Mouse (Mus musculus) liver, embryonic 16.5 days (tissue): Measurements from ENCODE around the gene Tmem115. TPM values are rescaled to one million over a fixed set of nuclear protein-coding genes. Genes with fewer than 3 reads are reported as not detected.
"Not testable (repeated sequence)": the region's sequence is repeated elsewhere in the genome, so short reads cannot be mapped to it uniquely, and the experiment has no call there.

ENCODE experiments used
- ATAC-seq: fragments of 200-750 bp; cut with Nextera tagmentation; 2 replicates; pipeline ENCODE4 v1.8.0; 2017; ENCODE audit warnings: low read depth, mild to moderate bottlenecking, moderate number of reproducible peaks, moderate library complexity
- H3K27ac ChIP-seq: fragments of 300-500 bp; sonication (generic); 2 replicates; pipeline ENCODE4 v1.5.1; 2014; ENCODE audit warnings: mild to moderate bottlenecking, low read length
- H3K27me3 ChIP-seq: fragments of 300-500 bp; sonication (generic); 2 replicates; pipeline ENCODE4 v1.6.1; 2014; ENCODE audit warnings: low read depth, low read length, mixed read lengths; ENCODE audit not compliant: control insufficient read depth, insufficient read depth
- H3K36me3 ChIP-seq: fragments of 300-500 bp; sonication (generic); 2 replicates; pipeline ENCODE4 v1.6.1; 2014; ENCODE audit warnings: mild to moderate bottlenecking; ENCODE audit not compliant: control insufficient read depth, insufficient read depth
- H3K4me1 ChIP-seq: fragments of 300-500 bp; sonication (generic); 2 replicates; pipeline ENCODE4 v1.6.1; 2014; ENCODE audit warnings: low read depth, low read length, mixed read lengths; ENCODE audit not compliant: control insufficient read depth
- H3K4me2 ChIP-seq: fragments of 300-500 bp; sonication (generic); 2 replicates; pipeline ENCODE4 v1.6.1; 2014; ENCODE audit warnings: low read depth, low read length, mixed read lengths
- H3K4me3 ChIP-seq: fragments of 300-500 bp; sonication (generic); 2 replicates; pipeline ENCODE4 v1.5.1; 2014; ENCODE audit warnings: low read depth, mild to moderate bottlenecking, low read length
- H3K9ac ChIP-seq: fragments of 300-500 bp; sonication (generic); 2 replicates; pipeline ENCODE4 v1.6.1; 2014; ENCODE audit warnings: low read depth, low read length
- H3K9me3 ChIP-seq: fragments of 300-500 bp; sonication (generic); replicated peaks from 2 replicates; pipeline ENCODE4 v1.6.1; 2016; ENCODE audit warnings: low read length; ENCODE audit not compliant: control insufficient read depth
- WGBS: fragments of 180-500 bp; shearing (Covaris S2); extraction: QIAGEN DNeasy Blood & Tissue Kit; methylation state at CpG from one replicate; pipeline ENCODE4 v1.1.7; 2014; ENCODE audit not compliant: insufficient replicate concordance; 5-methylcytosine and 5-hydroxymethylcytosine counted together
- polyA plus RNA-seq: library from polyadenylated mRNA; unstranded; fragments of >200 nt; fragmentation: Nextera tagmentation; extraction: Ambion mirVana; gene quantifications from 2 replicates; pipeline ENCODE4 v1.2.1, GENCODE M21; 2015

Tmem115 gene
- polyA plus RNA-seq, 1 experiment from 2014 or later, result 14.3 TPM

- H3K36me3 ChIP-seq, result peaks cover 35% of the 10 kb centered on the region
- H3K9me3 ChIP-seq, result no peaks in the 10 kb centered on the region
- H3K4me3 ChIP-seq, result peak within 1 kb of the TSS; percentile 92
- H3K27me3 ChIP-seq, result no peaks in the 10 kb centered on the region
- peak within 1 kb of the TSS; percentile 87 for H3K4me2 ChIP-seq
- under 1% methylated on average over 46 of the region's 46 CpGs for WGBS
- peak; percentile 96 for ATAC-seq
- H3K9ac ChIP-seq, result peak within 1 kb of the TSS; percentile 92
- peak within 1 kb of the TSS; percentile 83 for H3K27ac ChIP-seq
- H3K4me1 ChIP-seq, result peaks cover 40% of the 10 kb centered on the region
These were observed 29.4 kb downstream of the Tmem115 start, which contains the start of gene Tusc2 for GRCm38 (mm10) chr9:107563029-107563581. Gene Tusc2, plus strand, starts transcription at chr9:107563255.

GRCm38 (mm10) chr9:107565556-107565955 lies 31.8 kb downstream of the Tmem115 start:
- H3K27ac ChIP-seq, H3K27me3 ChIP-seq, H3K4me2 ChIP-seq, ATAC-seq, H3K4me3 ChIP-seq, H3K9me3 ChIP-seq, H3K9ac ChIP-seq: not testable (repeated sequence)
- Histone ChIP-seq H3K36me3 (peaks cover 14% of the 10 kb centered on the region), H3K4me1 (peaks cover 53% of the 10 kb centered on the region)
- WGBS, result 44% methylated on average over 5 of the region's 5 CpGs

- H3K27me3 ChIP-seq, result no peaks in the 10 kb centered on the region
- peaks cover 60% of the 10 kb centered on the region for H3K4me1 ChIP-seq
- H3K9ac ChIP-seq, result no peak overlapping the region
- H3K27ac ChIP-seq, result peak overlapping the region; percentile 92
- H3K4me2 ChIP-seq, result peak overlapping the region; percentile 17; the same call in 1 of the 2 replicates
- WGBS, result 48% methylated on average over 15 of the region's 15 CpGs
- H3K9me3 ChIP-seq, result no peaks in the 10 kb centered on the region
- peaks cover 10% of the 10 kb centered on the region for H3K36me3 ChIP-seq
- H3K4me3 ChIP-seq, result no peak overlapping the region
- ATAC-seq, result no peak
These were observed 32.4 kb downstream of the Tmem115 start for GRCm38 (mm10) chr9:107566041-107566709.

GRCm38 (mm10) chr9:107566855-107567254 lies 33.1 kb downstream of the Tmem115 start:
- Histone ChIP-seq H3K9ac (peak overlapping the region; percentile 21; the same call in 1 of the 2 replicates), H3K9me3 (no peaks in the 10 kb centered on the region), H3K4me2 (peak overlapping the region; percentile 81; the same call in 1 of the 2 replicates), H3K27ac (peak overlapping the region; percentile 92), H3K4me1 (peaks cover 66% of the 10 kb centered on the region), H3K36me3 (peaks cover 4% of the 10 kb centered on the region), H3K27me3 (no peaks in the 10 kb centered on the region), H3K4me3 (no peak overlapping the region)
- no peak for ATAC-seq
- WGBS, result 38% methylated on average over 3 of the region's 3 CpGs

- Histone ChIP-seq H3K9me3 (no peaks in the 10 kb centered on the region), H3K4me2 (peak within 1 kb of the TSS; percentile 81), H3K27me3 (no peaks in the 10 kb centered on the region), H3K36me3 (peaks cover 4% of the 10 kb centered on the region), H3K27ac (peak within 1 kb of the TSS; percentile 92), H3K4me3 (peak within 1 kb of the TSS; percentile 74), H3K9ac (peak within 1 kb of the TSS; percentile 80), H3K4me1 (peaks cover 73% of the 10 kb centered on the region)
- no peak for ATAC-seq
- WGBS, result 43% methylated on average over 18 of the region's 18 CpGs
These were observed 34.1 kb downstream of the Tmem115 start, which contains the start of gene Hyal2 for GRCm38 (mm10) chr9:107567702-107568319. Gene Hyal2, plus strand, starts transcription at chr9:107567945.

GRCm38 (mm10) chr9:107568331-107569261 lies 34.9 kb downstream of the Tmem115 start:
- Histone ChIP-seq H3K9ac (peak overlapping the region; percentile 80), H3K4me3 (peak overlapping the region; percentile 74), H3K9me3 (no peaks in the 10 kb centered on the region), H3K27me3 (no peaks in the 10 kb centered on the region), H3K36me3 (peaks cover 4% of the 10 kb centered on the region), H3K4me1 (peaks cover 75% of the 10 kb centered on the region), H3K27ac (peak overlapping the region; percentile 92), H3K4me2 (peak overlapping the region; percentile 81)
- WGBS, result under 1% methylated on average over 41 of the region's 41 CpGs
- peak; percentile 76 for ATAC-seq

GRCm38 (mm10) chr9:107569270-107569669 lies 35.5 kb downstream of the Tmem115 start:
- H3K9me3 ChIP-seq, result no peaks in the 10 kb centered on the region
- H3K4me2 ChIP-seq, result peak overlapping the region; percentile 81
- H3K4me1 ChIP-seq, result peaks cover 69% of the 10 kb centered on the region
- ATAC-seq, result peak; percentile 2
- H3K27ac ChIP-seq, result peak overlapping the region; percentile 92
- WGBS, result under 1% methylated on average over 23 of the region's 23 CpGs
- no peaks in the 10 kb centered on the region for H3K27me3 ChIP-seq
- H3K4me3 ChIP-seq, result peak overlapping the region; percentile 74
- peaks cover 4% of the 10 kb centered on the region for H3K36me3 ChIP-seq
- H3K9ac ChIP-seq, result peak overlapping the region; percentile 80

- Histone ChIP-seq H3K36me3 (peaks cover 4% of the 10 kb centered on the region), H3K4me2 (peak overlapping the region; percentile 81), H3K4me1 (peaks cover 67% of the 10 kb centered on the region), H3K9me3 (no peaks in the 10 kb centered on the region), H3K9ac (peak overlapping the region; percentile 80), H3K27ac (peak overlapping the region; percentile 92), H3K4me3 (peak overlapping the region; percentile 74), H3K27me3 (no peaks in the 10 kb centered on the region)
- no peak for ATAC-seq
- WGBS, result 61% methylated on average over 13 of the region's 13 CpGs
These were observed 36.3 kb downstream of the Tmem115 start for GRCm38 (mm10) chr9:107570016-107570415.
